Mouse (Mus musculus): Measurements from ENCODE around the gene Gzmm.
"Not testable (repeated sequence)": the region's sequence is repeated elsewhere in the genome, so short reads cannot be mapped to it uniquely, and the experiment has no call there.

Gzmm gene

GRCm38 (mm10) chr10:79681591-79682245 lies 7.1 kb upstream of the Gzmm start, which contains the start of gene Cdc34:
Gene Cdc34 (plus strand): TSS chr10:79682195.
- DNase-seq (ENCODE audit: low spot score): peak; percentile 95

- no peak for DNase-seq (ENCODE audit: low spot score)
Measured at GRCm38 (mm10) chr10:79682551-79682915, 6.3 kb upstream of the Gzmm start.

- DNase-seq (ENCODE audit: low spot score): peak; percentile 61
Measured at GRCm38 (mm10) chr10:79682916-79683582, 5.8 kb upstream of the Gzmm start.

GRCm38 (mm10) chr10:79683726-79684640 lies 4.8 kb upstream of the Gzmm start:
- DNase-seq (ENCODE audit: low spot score): no peak

GRCm38 (mm10) chr10:79684770-79685600 lies 3.8 kb upstream of the Gzmm start:
- DNase-seq (ENCODE audit: low spot score): no peak

GRCm38 (mm10) chr10:79686219-79686618 lies 2.6 kb upstream of the Gzmm start:
- no peak for DNase-seq (ENCODE audit: low spot score)

GRCm38 (mm10) chr10:79686691-79687090 lies 2.1 kb upstream of the Gzmm start:
- no peak for DNase-seq (ENCODE audit: low spot score)

- DNase-seq (ENCODE audit: low spot score): no peak
Measured at GRCm38 (mm10) chr10:79687513-79687912, 1.3 kb upstream of the Gzmm start.

GRCm38 (mm10) chr10:79689178-79689577 lies 358 bp downstream of the Gzmm start:
- no peak for DNase-seq (ENCODE audit: low spot score)

- DNase-seq (ENCODE audit: low spot score): no peak
Measured at GRCm38 (mm10) chr10:79691986-79692548, 3.2 kb downstream of the Gzmm start.

- DNase-seq (ENCODE audit: low spot score): no peak
Measured at GRCm38 (mm10) chr10:79693580-79694378, 5.0 kb downstream of the Gzmm start.

- no peak for DNase-seq (ENCODE audit: low spot score)
Measured at GRCm38 (mm10) chr10:79694379-79694655, 5.5 kb downstream of the Gzmm start.

- peak; percentile 70 for DNase-seq (ENCODE audit: low spot score)
Measured at GRCm38 (mm10) chr10:79695231-79696128, 6.7 kb downstream of the Gzmm start.

GRCm38 (mm10) chr10:79696129-79696651 lies 7.4 kb downstream of the Gzmm start:
- DNase-seq (ENCODE audit: low spot score): no peak

- no peak for DNase-seq (ENCODE audit: low spot score)
Measured at GRCm38 (mm10) chr10:79697916-79698315, 9.1 kb downstream of the Gzmm start.

- no peak for DNase-seq (ENCODE audit: low spot score)
Measured at GRCm38 (mm10) chr10:79698459-79698858, 9.6 kb downstream of the Gzmm start.

- no peak for DNase-seq (ENCODE audit: low spot score)
Measured at GRCm38 (mm10) chr10:79700676-79701075, 11.9 kb downstream of the Gzmm start.

- DNase-seq (ENCODE audit: low spot score): no peak
Measured at GRCm38 (mm10) chr10:79701443-79702129, 12.8 kb downstream of the Gzmm start.

- not testable (repeated sequence) for DNase-seq (ENCODE audit: low spot score)
Measured at GRCm38 (mm10) chr10:79702970-79703369, 14.2 kb downstream of the Gzmm start.

Measured in c-Kit-positive CD71-positive TER-119-positive erythroid progenitor cells, embryonic 14.5 days (primary cell).